Mouse (Mus musculus) megakaryocyte, embryonic 14.5 days (primary cell): ENCODE measurements around the gene Gm10320. TPM values are rescaled to one million over a fixed set of nuclear protein-coding genes. Genes with fewer than 3 reads are reported as not detected.

Source experiments
- H3K27me3 ChIP-seq: replicated peaks from 2 replicates; pipeline ENCODE3; 2012; ENCODE audit warnings: inconsistent platforms
- H3K36me3 ChIP-seq: replicated peaks from 2 replicates; pipeline ENCODE3; 2012; ENCODE audit warnings: low read length, inconsistent platforms, mixed read lengths
- H3K4me1 ChIP-seq: 2 replicates; pipeline ENCODE4 v1.6.1; 2012; ENCODE audit warnings: inconsistent platforms
- H3K4me3 ChIP-seq: replicated peaks from 2 replicates; pipeline ENCODE3; 2012; ENCODE audit warnings: moderate library complexity, mild to moderate bottlenecking, inconsistent platforms
- H3K9me3 ChIP-seq: 2 replicates; pipeline ENCODE4 v1.6.1; 2012; ENCODE audit warnings: inconsistent platforms
- FLI1 ChIP-seq: IDR thresholded peaks from 2 replicates; pipeline ENCODE4 v1.6.1; 2012; ENCODE audit warnings: low read length, inconsistent platforms, mixed read lengths
- GATA1 ChIP-seq: IDR thresholded peaks from 3 replicates; pipeline ENCODE4 v1.6.1; 2012; ENCODE audit warnings: mixed read lengths, low read length, inconsistent platforms, borderline replicate concordance
- polyA plus RNA-seq: library from polyadenylated mRNA; stranded (reverse); fragments of >175 nt; gene quantifications from 2 replicates; pipeline ENCODE4 v1.2.3, GENCODE M21; 2012; ENCODE audit warnings: low replicate concordance; ENCODE audit not compliant: insufficient read depth

Gm10320 gene
- polyA plus RNA-seq, 1 experiment: 5.4 TPM

DNA sequence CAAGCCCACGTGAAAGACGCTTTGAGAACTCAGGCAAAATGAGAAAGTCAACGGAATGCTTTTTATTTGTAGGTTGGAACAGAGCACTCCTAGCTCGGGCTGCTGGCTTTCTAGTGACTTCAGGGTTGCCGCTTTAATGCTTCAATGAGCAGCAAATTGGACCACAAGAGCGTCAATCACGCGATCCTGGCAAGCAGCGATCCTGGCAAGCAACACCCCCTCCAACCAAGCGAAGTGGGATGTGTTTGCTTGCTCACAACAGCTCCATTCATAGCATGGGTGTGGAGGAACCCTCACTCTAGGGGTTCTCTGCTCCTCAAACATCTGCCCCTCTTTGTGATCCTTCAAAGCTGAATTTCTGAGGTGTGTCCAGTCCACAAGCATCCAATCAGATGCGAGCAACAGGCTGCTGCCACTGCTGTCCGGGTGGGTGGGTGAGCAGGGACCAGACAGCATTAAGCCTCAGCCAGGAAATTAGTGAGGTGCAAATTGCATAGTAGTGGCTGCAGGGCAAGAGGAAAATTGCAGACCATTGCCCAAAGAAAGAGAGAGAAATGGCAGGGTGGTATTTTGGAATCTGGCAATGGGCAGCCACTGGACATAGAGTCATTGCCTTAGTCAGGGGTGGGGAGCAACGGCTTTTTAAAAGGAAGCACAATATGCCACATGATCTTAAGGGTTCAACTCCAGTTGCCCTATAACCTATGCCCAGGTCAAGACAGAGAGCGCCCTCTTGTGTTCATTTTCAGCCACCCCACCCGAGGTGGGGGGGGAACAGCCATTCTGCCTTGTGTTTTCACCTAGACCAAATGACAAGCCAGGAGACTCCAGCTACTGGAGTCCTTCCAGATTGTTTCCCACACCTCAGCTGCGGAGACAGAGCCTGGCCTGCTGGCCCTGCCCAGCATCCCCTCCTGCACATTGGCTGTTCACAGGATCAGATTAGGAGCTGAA, 5.4 kb upstream of the Gm10320 start:
- TF ChIP-seq FLI1 (no peak), GATA1 (no peak)
- Histone ChIP-seq H3K9me3 (peaks cover 7% of the 10 kb centered on the region; the same call in 1 of the 2 replicates), H3K36me3 (no peaks in the 10 kb centered on the region), H3K4me3 (peak overlapping the region; percentile 21), H3K27me3 (peaks cover 56% of the 10 kb centered on the region), H3K4me1 (peaks cover 1% of the 10 kb centered on the region; the same call in 1 of the 2 replicates)

DNA sequence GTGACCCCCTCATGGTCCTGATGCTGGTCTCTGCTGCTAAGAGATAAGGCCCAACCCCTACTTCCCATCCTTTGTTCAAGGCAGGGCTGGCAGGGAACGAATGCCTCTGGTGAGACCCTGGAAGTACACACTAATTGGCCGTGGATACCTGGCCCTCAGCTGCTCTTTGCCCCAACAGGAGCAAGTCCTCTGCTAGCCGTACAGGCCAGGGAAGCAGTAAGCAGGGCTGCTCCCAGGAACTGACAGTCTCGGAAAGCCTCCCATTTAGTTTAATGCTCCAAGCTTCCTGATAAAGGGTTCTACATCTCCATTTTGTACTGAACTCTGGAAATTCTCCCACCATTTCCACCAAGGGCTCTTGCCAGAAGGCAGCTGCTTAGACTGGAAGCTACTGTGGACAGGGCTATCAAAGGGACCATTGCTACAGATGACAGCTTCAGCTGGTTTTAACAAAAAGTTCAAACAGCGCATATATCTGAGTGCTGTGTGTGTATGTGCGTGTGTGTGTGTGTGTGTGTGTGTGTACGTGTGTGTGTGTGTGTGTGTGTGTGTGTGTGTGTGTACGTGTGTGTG, 2.8 kb upstream of the Gm10320 start:
- H3K4me1 ChIP-seq: no peaks in the 10 kb centered on the region
- no peak overlapping the region for H3K4me3 ChIP-seq
- TF ChIP-seq GATA1 (no peak), FLI1 (no peak)
- H3K36me3 ChIP-seq: no peaks in the 10 kb centered on the region
- peaks cover 7% of the 10 kb centered on the region; the same call in 1 of the 2 replicates for H3K9me3 ChIP-seq
- peaks cover 32% of the 10 kb centered on the region for H3K27me3 ChIP-seq

DNA sequence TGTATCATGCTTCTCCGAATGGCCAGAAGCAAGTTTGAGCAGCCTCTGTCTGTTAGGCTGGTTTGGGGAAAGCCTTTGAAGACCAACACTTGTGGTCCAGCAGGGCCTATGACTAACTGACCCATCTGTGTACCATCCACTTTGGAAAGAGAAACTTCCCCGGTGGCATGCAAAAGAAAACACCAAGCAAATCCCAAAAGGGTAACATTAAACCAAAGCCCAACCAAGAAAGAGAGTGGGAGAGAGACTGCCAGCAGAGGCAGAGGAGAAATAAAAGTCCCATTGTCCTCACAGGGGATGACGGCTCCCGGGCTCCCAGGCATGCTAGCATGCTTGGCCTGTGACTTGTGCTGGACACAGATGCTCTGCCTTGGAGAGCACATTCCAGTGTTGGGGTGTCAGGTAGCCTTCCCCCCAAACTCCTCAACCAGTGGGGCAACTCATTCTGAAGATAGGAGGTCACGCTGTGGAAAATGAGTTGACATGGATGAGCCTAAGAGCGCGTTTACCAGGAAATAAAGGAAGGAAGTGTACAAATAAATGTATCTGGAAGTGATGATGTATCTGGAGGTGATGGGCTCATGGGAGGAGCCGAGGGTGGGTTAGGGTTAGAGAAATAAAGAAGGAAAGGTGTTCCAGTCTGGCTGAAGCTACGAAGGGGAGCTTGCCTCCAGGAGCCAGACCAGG, 911 bp upstream of the Gm10320 start:
- no peak overlapping the region for H3K4me3 ChIP-seq
- no peaks in the 10 kb centered on the region for H3K36me3 ChIP-seq
- peaks cover 7% of the 10 kb centered on the region; the same call in 1 of the 2 replicates for H3K9me3 ChIP-seq
- H3K27me3 ChIP-seq: peaks cover 15% of the 10 kb centered on the region
- no peaks in the 10 kb centered on the region for H3K4me1 ChIP-seq
- TF ChIP-seq GATA1 (no peak), FLI1 (no peak)

DNA sequence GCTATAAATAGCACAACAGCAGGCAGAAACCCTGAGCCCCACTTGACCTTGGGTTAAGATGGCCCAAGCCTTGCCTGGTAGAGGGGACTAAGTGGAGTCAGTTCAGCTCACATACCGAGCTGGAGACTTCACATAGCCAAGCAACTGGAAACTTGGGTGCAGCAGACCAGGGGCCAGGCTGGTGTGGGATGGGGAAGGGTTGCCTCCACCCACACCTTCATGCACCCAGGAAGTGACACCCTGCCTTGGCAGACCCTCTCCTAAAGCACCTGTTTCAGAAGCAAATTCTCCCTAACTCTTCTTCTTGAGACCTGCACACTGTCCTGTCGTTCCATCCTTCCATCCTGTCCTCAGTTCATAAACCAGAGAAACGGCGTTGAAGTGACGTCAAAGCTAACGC, 5.1 kb downstream of the Gm10320 start:
- Histone ChIP-seq H3K4me3 (no peak overlapping the region), H3K9me3 (peaks cover 8% of the 10 kb centered on the region), H3K27me3 (peaks cover 3% of the 10 kb centered on the region), H3K4me1 (no peaks in the 10 kb centered on the region), H3K36me3 (no peaks in the 10 kb centered on the region)
- no peak for TF ChIP-seq GATA1
- no peak for TF ChIP-seq FLI1

DNA sequence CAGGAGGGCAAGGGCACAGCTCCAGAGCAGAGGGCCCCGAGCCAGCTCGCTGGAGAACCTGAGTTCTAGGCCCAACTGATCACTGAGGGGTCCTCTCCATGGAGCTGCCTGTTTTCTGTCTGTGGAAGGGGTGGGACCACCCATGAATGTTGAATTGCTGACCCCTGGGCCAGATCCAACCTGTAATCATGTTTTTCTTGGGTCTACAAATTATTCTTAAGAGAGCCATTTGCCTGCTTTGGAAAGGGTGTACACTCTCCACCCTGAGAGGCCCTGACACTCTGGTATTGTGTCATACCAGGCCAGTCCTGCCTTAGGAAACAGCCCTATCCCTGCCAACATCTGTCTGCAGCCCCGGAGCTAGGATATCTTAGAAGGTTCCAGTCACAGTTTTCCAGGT, 5.6 kb downstream of the Gm10320 start:
- Histone ChIP-seq H3K4me3 (no peak overlapping the region), H3K27me3 (peaks cover 2% of the 10 kb centered on the region), H3K4me1 (no peaks in the 10 kb centered on the region), H3K9me3 (peaks cover 11% of the 10 kb centered on the region), H3K36me3 (no peaks in the 10 kb centered on the region)
- TF ChIP-seq GATA1: no peak
- no peak for TF ChIP-seq FLI1

DNA sequence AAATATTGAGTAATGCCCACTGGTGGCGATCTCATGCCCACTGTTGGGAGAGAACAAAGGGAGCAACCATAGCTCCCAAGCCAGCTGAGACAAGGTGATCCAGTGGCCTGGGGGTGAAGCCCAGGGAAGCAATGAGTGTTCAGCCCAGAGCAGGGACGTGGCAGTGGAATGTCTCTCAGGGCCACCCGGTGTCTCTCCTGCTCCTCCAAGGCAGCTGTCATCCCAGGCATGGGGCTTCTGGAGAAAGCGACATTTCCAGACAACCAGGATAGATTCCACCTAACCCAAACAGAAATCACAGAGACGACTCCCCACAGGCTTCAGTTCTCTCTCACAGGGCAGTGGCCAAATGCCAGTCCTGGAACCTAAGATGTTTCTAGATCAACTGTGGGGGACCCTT, 6.4 kb downstream of the Gm10320 start:
- Histone ChIP-seq H3K27me3 (peaks cover 2% of the 10 kb centered on the region), H3K4me3 (no peak overlapping the region), H3K9me3 (peaks cover 11% of the 10 kb centered on the region), H3K4me1 (no peaks in the 10 kb centered on the region), H3K36me3 (no peaks in the 10 kb centered on the region)
- no peak for TF ChIP-seq FLI1
- no peak for TF ChIP-seq GATA1

DNA sequence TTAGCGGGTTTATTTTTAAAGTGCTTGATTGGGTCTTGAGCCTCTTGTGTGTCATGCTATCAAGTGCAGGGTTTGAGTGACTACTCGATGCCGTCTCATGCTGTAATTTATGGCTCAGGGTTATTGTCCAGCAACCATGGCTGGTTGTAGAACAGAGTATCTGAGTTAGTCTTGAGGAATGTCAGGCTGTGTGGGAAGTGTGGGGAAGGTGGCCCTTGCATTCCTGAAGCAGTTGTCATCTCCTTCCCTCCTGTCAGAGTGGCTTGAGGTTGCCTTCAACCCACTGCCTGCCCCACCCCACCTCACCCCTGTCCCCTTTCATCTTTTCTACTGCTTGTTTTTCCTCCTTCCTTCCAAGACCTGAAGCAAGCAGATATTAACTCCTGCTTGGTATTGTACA, 13.8 kb downstream of the Gm10320 start:
- no peak for TF ChIP-seq FLI1
- TF ChIP-seq GATA1: no peak

DNA sequence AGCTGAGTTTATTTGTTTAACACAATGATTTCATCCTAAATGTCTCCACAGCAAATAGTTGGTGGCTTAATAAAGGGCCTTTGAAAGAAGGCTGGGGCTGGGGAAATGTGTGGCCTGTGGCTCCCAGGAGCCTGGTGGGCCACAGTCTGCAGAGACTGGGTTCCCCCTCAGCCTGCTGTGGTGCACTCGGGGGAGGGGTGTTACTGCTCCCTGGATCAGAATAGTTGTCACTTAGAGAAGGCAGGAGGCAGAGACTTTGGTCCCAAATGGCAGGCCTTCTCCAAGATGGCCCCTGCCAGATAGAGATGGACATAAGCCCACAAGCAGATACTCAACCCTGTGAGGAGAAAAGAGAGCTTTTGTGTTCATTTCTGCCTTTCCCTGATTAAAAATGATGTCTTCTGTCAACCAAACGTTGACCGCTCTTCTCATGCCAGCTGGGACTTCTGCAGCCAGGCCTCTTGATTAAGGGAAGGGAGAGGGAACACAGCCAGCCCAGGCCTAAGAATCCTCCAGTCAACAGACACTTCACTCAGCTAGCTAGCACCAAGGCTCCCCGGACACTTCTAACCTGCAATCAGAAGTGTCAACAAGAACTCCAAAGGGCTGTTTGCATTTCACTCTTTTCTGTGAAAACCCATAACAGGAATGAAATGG, 14.8 kb downstream of the Gm10320 start:
- no peaks in the 10 kb centered on the region for H3K4me1 ChIP-seq
- H3K9me3 ChIP-seq: peaks cover 2% of the 10 kb centered on the region; the same call in 1 of the 2 replicates
- no peak overlapping the region for H3K4me3 ChIP-seq
- peaks cover 7% of the 10 kb centered on the region for H3K27me3 ChIP-seq
- H3K36me3 ChIP-seq: no peaks in the 10 kb centered on the region
- TF ChIP-seq FLI1: no peak

More for the DNA sequence above, 13.8 kb downstream of the Gm10320 start:
- Histone ChIP-seq H3K36me3 (no peaks in the 10 kb centered on the region), H3K27me3 (peaks cover 5% of the 10 kb centered on the region), H3K9me3 (peaks cover 2% of the 10 kb centered on the region; the same call in 1 of the 2 replicates), H3K4me3 (no peak overlapping the region), H3K4me1 (no peaks in the 10 kb centered on the region)

DNA sequence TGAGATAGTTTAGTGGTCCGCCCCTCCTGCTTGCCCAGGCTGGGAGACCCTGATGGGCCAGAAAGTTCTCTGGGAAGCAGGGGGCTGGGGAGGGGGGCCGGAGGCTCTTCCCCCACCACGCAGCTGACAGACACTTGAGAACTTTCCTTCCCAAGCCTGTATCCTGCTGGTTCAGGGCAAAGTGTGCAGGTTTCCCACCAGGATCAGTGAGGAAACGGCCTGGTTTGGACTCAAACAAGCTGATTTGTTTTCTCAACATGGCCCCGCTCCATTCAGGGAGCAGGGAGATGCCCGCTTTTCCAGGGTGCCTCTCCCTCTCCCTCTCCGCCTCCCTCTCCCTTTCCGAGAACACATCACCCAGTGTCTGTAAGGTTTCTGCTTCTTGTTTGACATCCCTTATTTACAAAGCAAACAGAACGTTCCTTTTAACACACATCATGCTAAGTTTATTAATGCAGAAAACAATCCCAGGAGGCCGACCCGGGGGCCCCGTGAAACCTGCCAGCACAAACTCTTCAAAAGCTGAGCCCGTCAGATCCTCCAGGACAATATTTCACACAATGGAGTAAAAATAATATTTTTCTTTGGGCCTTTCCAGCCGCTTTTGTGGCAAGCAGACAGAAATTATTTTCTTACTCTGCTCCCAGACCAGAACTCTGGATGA, 15.5 kb downstream of the Gm10320 start:
- no peaks in the 10 kb centered on the region for H3K4me1 ChIP-seq
- no peak overlapping the region for H3K4me3 ChIP-seq
- TF ChIP-seq FLI1 (no peak), GATA1 (no peak)
- no peaks in the 10 kb centered on the region for H3K9me3 ChIP-seq
- H3K27me3 ChIP-seq: peaks cover 11% of the 10 kb centered on the region
- no peaks in the 10 kb centered on the region for H3K36me3 ChIP-seq
